Mouse (Mus musculus): Measurements from ENCODE around the gene Tiam2.

The Tiam2 gene

GRCm38 (mm10) chr17:3396881-3397281 lies 70.5 kb downstream of the Tiam2 start:
- no peak for DNase-seq (ENCODE audit: low spot score)

GRCm38 (mm10) chr17:3397836-3398235 lies 71.5 kb downstream of the Tiam2 start:
- DNase-seq (ENCODE audit: low spot score): no peak

GRCm38 (mm10) chr17:3405350-3406073 lies 79.1 kb downstream of the Tiam2 start:
- no peak for DNase-seq (ENCODE audit: low spot score)

- DNase-seq (ENCODE audit: low spot score): peak; percentile 25
Observed at GRCm38 (mm10) chr17:3407051-3407450, 80.7 kb downstream of the Tiam2 start.

GRCm38 (mm10) chr17:3410307-3410706 lies 83.9 kb downstream of the Tiam2 start:
- no peak for DNase-seq (ENCODE audit: low spot score)

- no peak for DNase-seq (ENCODE audit: low spot score)
Observed at GRCm38 (mm10) chr17:3412771-3413170, 86.4 kb downstream of the Tiam2 start.

GRCm38 (mm10) chr17:3415580-3415979 lies 89.2 kb downstream of the Tiam2 start:
- no peak for DNase-seq (ENCODE audit: low spot score)

GRCm38 (mm10) chr17:3416401-3416800 lies 90.0 kb downstream of the Tiam2 start:
- peak; percentile 16 for DNase-seq (ENCODE audit: low spot score)

- DNase-seq (ENCODE audit: low spot score): no peak
Observed at GRCm38 (mm10) chr17:3419368-3419928, 93.1 kb downstream of the Tiam2 start.

GRCm38 (mm10) chr17:3420148-3420547 lies 93.8 kb downstream of the Tiam2 start:
- no peak for DNase-seq (ENCODE audit: low spot score)

GRCm38 (mm10) chr17:3423416-3423815 lies 97.0 kb downstream of the Tiam2 start:
- no peak for DNase-seq (ENCODE audit: low spot score)

GRCm38 (mm10) chr17:3428659-3429058 lies 102.3 kb downstream of the Tiam2 start:
- DNase-seq (ENCODE audit: low spot score): no peak

GRCm38 (mm10) chr17:3432590-3433498 lies 106.5 kb downstream of the Tiam2 start:
- no peak for DNase-seq (ENCODE audit: low spot score)

GRCm38 (mm10) chr17:3433521-3434271 lies 107.3 kb downstream of the Tiam2 start:
- no peak for DNase-seq (ENCODE audit: low spot score)

GRCm38 (mm10) chr17:3435299-3435698 lies 108.9 kb downstream of the Tiam2 start:
- DNase-seq (ENCODE audit: low spot score): no peak

- peak; percentile 31 for DNase-seq (ENCODE audit: low spot score)
Observed at GRCm38 (mm10) chr17:3436841-3437515, 110.6 kb downstream of the Tiam2 start.

- DNase-seq (ENCODE audit: low spot score): no peak
Observed at GRCm38 (mm10) chr17:3442526-3443401, 116.4 kb downstream of the Tiam2 start.

GRCm38 (mm10) chr17:3446191-3446950 lies 120.0 kb downstream of the Tiam2 start:
- peak; percentile 57 for DNase-seq (ENCODE audit: low spot score)

- DNase-seq (ENCODE audit: low spot score): peak; percentile 71
Observed at GRCm38 (mm10) chr17:3448725-3449124, 122.4 kb downstream of the Tiam2 start.

GRCm38 (mm10) chr17:3451077-3451476 lies 124.7 kb downstream of the Tiam2 start:
- peak; percentile 71 for DNase-seq (ENCODE audit: low spot score)
